Mouse (Mus musculus) hindbrain, embryonic 11.5 days (tissue): ENCODE data around the gene Mafb. TPM values are rescaled to one million over a fixed set of nuclear protein-coding genes. Genes with fewer than 3 reads are reported as not detected.

ENCODE experiments used
- ATAC-seq: fragments of 200-750 bp; cut with Nextera tagmentation; 2 replicates; pipeline ENCODE4 v1.8.0; 2017; ENCODE audit warnings: mild to moderate bottlenecking, moderate TSS enrichment, moderate library complexity; ENCODE audit not compliant: low FRiP score
- DNase-seq: peaks from one replicate; pipeline ENCODE4 v3.0.0-alpha.2; 2015; ENCODE audit warnings: low spot score
- H3K27ac ChIP-seq: fragments of 300-500 bp; sonication (generic); 2 replicates; pipeline ENCODE4 v1.5.1; 2014; ENCODE audit warnings: mild to moderate bottlenecking, low read depth, low read length
- H3K27me3 ChIP-seq: fragments of 300-500 bp; sonication (generic); 2 replicates; pipeline ENCODE4 v1.6.1; 2014; ENCODE audit warnings: mild to moderate bottlenecking, low read length, moderate library complexity, mixed read lengths; ENCODE audit not compliant: control insufficient read depth, insufficient read depth
- H3K36me3 ChIP-seq: fragments of 300-500 bp; sonication (generic); 2 replicates; pipeline ENCODE4 v1.6.1; 2014; ENCODE audit warnings: mild to moderate bottlenecking, low read length, moderate library complexity, mixed read lengths; ENCODE audit not compliant: control insufficient read depth, insufficient read depth
- H3K4me1 ChIP-seq: fragments of 300-500 bp; sonication (generic); replicated peaks from 2 replicates; pipeline ENCODE4 v1.6.1; 2014; ENCODE audit warnings: low read length, mixed read lengths; ENCODE audit not compliant: control insufficient read depth, insufficient read depth
- H3K4me2 ChIP-seq: fragments of 300-500 bp; sonication (generic); replicated peaks from 2 replicates; pipeline ENCODE4 v1.6.1; 2014; ENCODE audit warnings: mild to moderate bottlenecking, low read depth, low read length
- H3K4me3 ChIP-seq: fragments of 300-500 bp; sonication (generic); 2 replicates; pipeline ENCODE4 v1.5.1; 2014; ENCODE audit warnings: low read depth, low read length
- H3K9ac ChIP-seq: fragments of 300-500 bp; sonication (generic); 2 replicates; pipeline ENCODE4 v1.6.1; 2014; ENCODE audit warnings: low read depth, low read length
- H3K9me3 ChIP-seq: fragments of 300-500 bp; sonication (generic); 2 replicates; pipeline ENCODE4 v1.6.1; 2016; ENCODE audit warnings: low read length; ENCODE audit not compliant: control insufficient read depth
- WGBS: fragments of 180-500 bp; shearing (Covaris S2); extraction: QIAGEN DNeasy Blood & Tissue Kit; methylation state at CpG from one replicate; pipeline ENCODE4 v1.1.7; 2014; 5-methylcytosine and 5-hydroxymethylcytosine counted together
- polyA plus RNA-seq: library from polyadenylated mRNA; unstranded; fragments of >200 nt; fragmentation: Nextera tagmentation; extraction: Ambion mirVana; gene quantifications from 2 replicates; pipeline ENCODE4 v1.2.1, GENCODE M21; 2014

Gene Mafb
- polyA plus RNA-seq, 1 experiment from 2014 or later, result 10.4 TPM

DNA sequence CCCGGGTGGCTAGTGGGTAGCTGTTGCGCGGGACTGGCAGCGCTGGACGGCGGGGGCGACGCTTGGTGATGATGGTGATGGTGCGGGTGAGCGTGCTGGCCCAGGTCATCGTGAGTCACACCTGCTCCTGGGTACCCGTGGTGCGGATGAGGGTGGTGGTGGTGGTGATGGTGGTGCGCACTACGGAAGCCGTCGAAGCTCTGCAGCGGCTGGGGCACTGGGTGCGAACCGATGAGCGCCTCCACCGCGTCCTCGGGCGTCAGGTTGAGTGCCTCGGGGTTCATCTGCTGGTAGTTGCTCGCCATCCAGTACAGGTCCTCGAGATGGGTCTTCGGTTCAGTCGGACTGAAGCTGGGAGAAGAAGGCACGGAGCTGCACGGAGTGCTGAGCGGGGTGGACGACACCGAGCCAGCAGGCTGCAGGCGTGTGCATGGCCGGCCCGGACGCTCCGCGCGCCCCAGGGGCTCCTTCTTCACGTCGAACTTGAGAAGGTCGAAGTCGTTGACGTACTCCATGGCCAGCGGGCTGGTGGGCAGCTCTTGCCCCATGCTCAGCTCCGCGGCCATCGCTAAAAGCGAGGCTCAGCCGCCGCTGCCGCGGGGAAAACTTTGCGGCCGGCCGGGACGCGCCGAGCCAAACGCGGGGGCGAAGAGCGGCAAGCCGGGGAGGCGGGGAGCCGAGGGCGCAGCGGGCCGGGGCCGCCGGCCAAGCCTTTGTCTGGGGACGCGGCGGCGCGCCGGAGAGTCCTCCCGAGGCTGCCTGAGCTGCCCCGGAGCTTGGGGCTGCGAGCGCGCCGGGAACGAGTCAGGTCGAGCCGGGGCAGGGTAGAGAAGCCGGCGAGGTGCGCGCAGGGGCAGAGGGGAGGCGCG lies 520 bp downstream of the Mafb start:
- 1% methylated on average over 69 of the region's 95 CpGs for WGBS
- Histone ChIP-seq H3K9ac (peak overlapping the region; percentile 77), H3K36me3 (no peaks in the 10 kb centered on the region), H3K4me2 (peak overlapping the region; percentile 97), H3K9me3 (no peaks in the 10 kb centered on the region), H3K4me1 (peaks cover 12% of the 10 kb centered on the region; the same call in 1 of the 2 replicates), H3K4me3 (peak overlapping the region; percentile 52), H3K27ac (peak overlapping the region; percentile 88), H3K27me3 (peaks cover 73% of the 10 kb centered on the region)
- peak; percentile 72 for DNase-seq
- ATAC-seq, result peak; percentile 31

- no peak overlapping the region for H3K9ac ChIP-seq
- no peaks in the 10 kb centered on the region for H3K36me3 ChIP-seq
- WGBS, result under 1% methylated on average over 50 of the region's 50 CpGs
- no peaks in the 10 kb centered on the region for H3K9me3 ChIP-seq
- no peak overlapping the region for H3K27ac ChIP-seq
- peaks cover 11% of the 10 kb centered on the region; the same call in 1 of the 2 replicates for H3K4me1 ChIP-seq
- ATAC-seq, result no peak
- H3K27me3 ChIP-seq, result peaks cover 71% of the 10 kb centered on the region
- peak overlapping the region; percentile 97 for H3K4me2 ChIP-seq
- peak; percentile 67 for DNase-seq
- peak overlapping the region; percentile 52 for H3K4me3 ChIP-seq
Observed at GRCm38 (mm10) chr2:160365107-160365911, 1.6 kb downstream of the Mafb start.

DNA sequence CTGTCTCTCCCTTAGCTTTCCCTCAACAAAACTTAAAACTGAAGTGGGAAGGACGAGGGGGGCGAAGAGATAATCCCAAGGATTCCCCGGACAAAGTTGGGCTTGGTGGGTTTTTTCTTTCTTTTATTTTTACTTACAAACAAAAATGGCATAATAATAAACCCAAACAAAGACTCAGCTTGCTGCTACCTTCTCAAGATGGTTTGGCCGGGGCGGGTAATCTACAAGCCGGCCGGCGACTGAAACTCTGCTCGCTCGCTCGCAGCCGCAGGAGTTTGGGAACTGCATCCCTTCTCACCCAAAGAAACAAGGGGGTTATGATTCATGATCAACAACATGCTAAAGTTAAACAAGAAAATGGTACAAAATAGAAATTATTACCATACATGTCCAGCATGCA lies 2.2 kb downstream of the Mafb start:
- no peak for ATAC-seq
- peak; percentile 45 for DNase-seq
- Histone ChIP-seq H3K27me3 (peaks cover 72% of the 10 kb centered on the region), H3K9ac (no peak overlapping the region), H3K9me3 (no peaks in the 10 kb centered on the region), H3K36me3 (no peaks in the 10 kb centered on the region), H3K4me1 (peaks cover 8% of the 10 kb centered on the region; the same call in 1 of the 2 replicates), H3K4me3 (peak overlapping the region; percentile 52), H3K27ac (no peak overlapping the region), H3K4me2 (peak overlapping the region; percentile 97; the same call in 1 of the 2 replicates)
- under 1% methylated on average over 12 of the region's 12 CpGs for WGBS

GRCm38 (mm10) chr2:160364128-160364650 lies 2.7 kb downstream of the Mafb start:
- Histone ChIP-seq H3K9ac (no peak overlapping the region), H3K9me3 (no peaks in the 10 kb centered on the region), H3K4me2 (no peak overlapping the region), H3K27me3 (peaks cover 72% of the 10 kb centered on the region), H3K4me3 (peak overlapping the region; percentile 52), H3K27ac (no peak overlapping the region), H3K36me3 (no peaks in the 10 kb centered on the region), H3K4me1 (peaks cover 8% of the 10 kb centered on the region; the same call in 1 of the 2 replicates)
- ATAC-seq (no peak), DNase-seq (peak; percentile 61)
- 2% methylated on average over 9 of the region's 9 CpGs for WGBS

DNA sequence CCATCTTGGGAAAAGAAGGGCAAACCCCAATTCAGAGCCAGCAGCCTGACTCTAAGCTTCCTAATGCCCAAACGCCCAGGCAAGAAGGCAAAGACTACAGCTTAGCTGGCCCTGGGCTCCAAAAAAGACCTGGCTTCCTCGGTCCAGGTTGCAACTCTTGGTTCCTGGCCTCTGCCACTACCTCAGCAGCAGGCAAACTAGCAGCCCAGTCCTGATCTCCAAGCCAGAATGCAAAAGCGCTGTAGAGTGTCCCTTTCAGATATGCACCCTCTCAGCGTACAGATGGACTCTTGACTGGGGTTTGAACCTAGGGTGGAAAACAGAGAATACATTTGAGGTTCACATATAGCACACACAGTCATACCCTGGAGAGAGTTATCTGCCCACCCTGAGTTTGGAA lies 3.7 kb downstream of the Mafb start:
- WGBS, result 12% methylated on average over 4 of the region's 4 CpGs
- H3K9me3 ChIP-seq, result no peaks in the 10 kb centered on the region
- H3K36me3 ChIP-seq, result no peaks in the 10 kb centered on the region
- no peak overlapping the region for H3K9ac ChIP-seq
- ATAC-seq (no peak), DNase-seq (peak; percentile 48)
- no peak overlapping the region for H3K4me2 ChIP-seq
- peaks cover 72% of the 10 kb centered on the region for H3K27me3 ChIP-seq
- 0 out of 2 replicates have a peak, but pooled peaks cover 6% of the 10 kb centered on the region for H3K4me1 ChIP-seq
- H3K27ac ChIP-seq, result no peak overlapping the region
- H3K4me3 ChIP-seq, result no peak overlapping the region

GRCm38 (mm10) chr2:160361442-160362121 lies 5.3 kb downstream of the Mafb start:
- WGBS, result 3% methylated on average over 16 of the region's 16 CpGs
- Histone ChIP-seq H3K4me2 (no peak overlapping the region), H3K36me3 (no peaks in the 10 kb centered on the region), H3K4me1 (0 out of 2 replicates have a peak, but pooled peaks cover 6% of the 10 kb centered on the region), H3K9me3 (no peaks in the 10 kb centered on the region), H3K27me3 (peaks cover 73% of the 10 kb centered on the region), H3K4me3 (no peak overlapping the region), H3K9ac (no peak overlapping the region), H3K27ac (no peak overlapping the region)
- DNase-seq (peak; percentile 39), ATAC-seq (no peak)

DNA sequence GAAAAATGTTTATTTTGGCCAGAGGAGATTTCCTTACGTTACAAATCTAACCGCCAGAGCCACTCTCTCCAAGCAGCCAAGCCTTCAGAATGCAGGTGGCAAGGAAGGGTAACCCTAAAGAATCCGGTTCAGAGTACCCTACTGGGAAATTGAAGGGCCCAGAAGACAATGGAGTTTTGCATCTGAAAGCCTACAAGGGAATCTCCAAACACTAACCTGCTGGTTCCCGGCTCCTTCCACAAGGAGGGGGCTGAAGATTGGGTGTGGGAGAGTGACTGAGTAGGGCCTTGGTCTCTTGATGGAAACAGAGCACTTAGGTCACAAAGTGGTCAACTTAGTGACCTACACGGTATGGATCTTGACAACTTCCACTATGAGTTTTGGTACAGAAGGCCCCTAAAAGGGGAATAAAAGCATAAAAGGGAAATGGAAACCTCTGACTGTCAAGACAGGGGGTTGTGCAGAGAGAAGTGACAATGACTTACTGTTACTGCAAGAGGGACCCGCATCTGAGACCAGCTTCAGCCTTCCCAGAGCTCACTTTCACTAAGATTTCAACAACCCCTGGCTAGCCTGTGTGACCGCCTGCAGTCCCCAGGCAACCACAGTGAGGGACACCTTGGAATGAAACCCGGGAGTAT lies 6.5 kb downstream of the Mafb start:
- ATAC-seq (no peak), DNase-seq (peak; percentile 48)
- Histone ChIP-seq H3K9ac (no peak overlapping the region), H3K4me2 (no peak overlapping the region), H3K4me1 (0 out of 2 replicates have a peak, but pooled peaks cover 2% of the 10 kb centered on the region), H3K9me3 (no peaks in the 10 kb centered on the region), H3K4me3 (no peak overlapping the region), H3K36me3 (no peaks in the 10 kb centered on the region), H3K27me3 (peaks cover 64% of the 10 kb centered on the region), H3K27ac (no peak overlapping the region)
- 2% methylated on average over 8 of the region's 8 CpGs for WGBS

DNA sequence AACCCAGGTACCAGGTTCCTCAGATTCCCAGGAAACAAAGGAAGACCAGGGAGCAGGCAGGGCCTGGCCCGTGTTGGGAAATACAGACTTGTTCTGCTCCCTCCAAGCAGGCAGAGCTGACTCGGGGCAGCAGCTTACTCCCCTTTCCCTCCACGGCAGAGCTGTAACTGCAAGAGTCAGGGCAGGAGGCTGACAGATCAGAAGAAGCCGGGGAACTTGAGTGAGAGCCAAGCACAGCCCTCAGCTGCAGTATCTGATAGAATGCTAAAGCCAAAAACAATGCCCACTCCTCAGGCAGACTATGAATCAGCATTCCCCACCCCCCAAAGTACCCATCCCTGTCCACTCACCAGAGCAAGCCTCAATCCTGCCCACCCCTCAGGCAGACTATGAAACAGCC lies 8.0 kb downstream of the Mafb start:
- no peak for ATAC-seq
- DNase-seq, result no peak

More for the DNA sequence above, 8.0 kb downstream of the Mafb start:
- Histone ChIP-seq H3K4me1 (no peaks in the 10 kb centered on the region), H3K4me2 (no peak overlapping the region), H3K27ac (no peak overlapping the region), H3K4me3 (no peak overlapping the region), H3K36me3 (no peaks in the 10 kb centered on the region), H3K9ac (no peak overlapping the region), H3K9me3 (no peaks in the 10 kb centered on the region), H3K27me3 (peaks cover 56% of the 10 kb centered on the region)
- 8% methylated on average over 4 of the region's 4 CpGs for WGBS
